Mouse (Mus musculus) heart, embryonic 14.5 days (tissue): ENCODE results near the gene Gm13696. TPM values are rescaled to one million over a fixed set of nuclear protein-coding genes. Genes with fewer than 3 reads are reported as not detected.
"Not testable (repeated sequence)": the region's sequence is repeated elsewhere in the genome, so short reads cannot be mapped to it uniquely, and the experiment has no call there.

Source experiments
- ATAC-seq: fragments of 200-750 bp; cut with Nextera tagmentation; 2 replicates; pipeline ENCODE4 v1.8.0; 2017; ENCODE audit warnings: low read depth, moderate TSS enrichment; ENCODE audit not compliant: insufficient number of reproducible peaks, insufficient read depth, low FRiP score
- H3K27ac ChIP-seq, 2 experiments: fragments of 200-500 bp in 1 of 2; fragments of 300-500 bp in 1 of 2; sonication (generic) in 1 of 2; replicated peaks in 1 of 2; 2 replicates each; pipeline ENCODE4 v1.5.1; 2012 to 2014; ENCODE audit warnings: low read depth in 2 of 2, low read length in 2 of 2, control low read depth in 1 of 2, mild to moderate bottlenecking in 1 of 2, mixed read lengths in 1 of 2; ENCODE audit not compliant: control insufficient read depth in 1 of 2, insufficient read depth in 1 of 2
- H3K27me3 ChIP-seq: fragments of 300-500 bp; sonication (generic); 2 replicates; pipeline ENCODE4 v1.6.1; 2014; ENCODE audit warnings: mild to moderate bottlenecking, low read length, control low read depth; ENCODE audit not compliant: control insufficient read depth, insufficient read depth
- H3K36me3 ChIP-seq: fragments of 300-500 bp; sonication (generic); 2 replicates; pipeline ENCODE4 v1.6.1; 2014; ENCODE audit warnings: mild to moderate bottlenecking, control low read depth, low read length, mixed read lengths; ENCODE audit not compliant: control insufficient read depth, insufficient read depth
- H3K4me1 ChIP-seq, 2 experiments: fragments of 200-500 bp in 1 of 2; fragments of 300-500 bp in 1 of 2; sonication (generic) in 1 of 2; 2 replicates each; pipeline ENCODE4 v1.6.1; 2012 to 2014; ENCODE audit warnings: low read length in 2 of 2, control low read depth in 1 of 2, mixed read lengths in 1 of 2; ENCODE audit not compliant: control insufficient read depth in 2 of 2, insufficient read depth in 2 of 2
- H3K4me2 ChIP-seq: fragments of 300-500 bp; sonication (generic); 2 replicates; pipeline ENCODE4 v1.6.1; 2014; ENCODE audit warnings: mild to moderate bottlenecking, low read length
- H3K4me3 ChIP-seq, 2 experiments: fragments of 200-500 bp in 1 of 2; fragments of 300-500 bp in 1 of 2; sonication (generic) in 1 of 2; 2 replicates each; pipeline ENCODE4 v1.5.1; 2012 to 2014; ENCODE audit warnings: low read length in 2 of 2, mild to moderate bottlenecking in 2 of 2, control low read depth in 1 of 2, low read depth in 1 of 2, moderate library complexity in 1 of 2; ENCODE audit not compliant: control insufficient read depth in 1 of 2, insufficient read depth in 1 of 2
- H3K9ac ChIP-seq: fragments of 300-500 bp; sonication (generic); 2 replicates; pipeline ENCODE4 v1.6.1; 2014; ENCODE audit warnings: mild to moderate bottlenecking, low read length
- H3K9me3 ChIP-seq: fragments of 300-500 bp; sonication (generic); 2 replicates; pipeline ENCODE4 v1.6.1; 2016; ENCODE audit warnings: low read length, control low read depth; ENCODE audit not compliant: control insufficient read depth
- WGBS: fragments of 180-500 bp; shearing (Covaris S2); extraction: QIAGEN DNeasy Blood & Tissue Kit; methylation state at CpG from one replicate; pipeline ENCODE4 v1.1.7; 2014; 5-methylcytosine and 5-hydroxymethylcytosine counted together
- polyA plus RNA-seq: library from polyadenylated mRNA; unstranded; fragments of >200 nt; fragmentation: Nextera tagmentation; extraction: Ambion mirVana; gene quantifications from 2 replicates; pipeline ENCODE4 v1.2.1, GENCODE M21; 2014

The Gm13696 gene
- polyA plus RNA-seq, 1 experiment from 2014 or later: not detected

DNA sequence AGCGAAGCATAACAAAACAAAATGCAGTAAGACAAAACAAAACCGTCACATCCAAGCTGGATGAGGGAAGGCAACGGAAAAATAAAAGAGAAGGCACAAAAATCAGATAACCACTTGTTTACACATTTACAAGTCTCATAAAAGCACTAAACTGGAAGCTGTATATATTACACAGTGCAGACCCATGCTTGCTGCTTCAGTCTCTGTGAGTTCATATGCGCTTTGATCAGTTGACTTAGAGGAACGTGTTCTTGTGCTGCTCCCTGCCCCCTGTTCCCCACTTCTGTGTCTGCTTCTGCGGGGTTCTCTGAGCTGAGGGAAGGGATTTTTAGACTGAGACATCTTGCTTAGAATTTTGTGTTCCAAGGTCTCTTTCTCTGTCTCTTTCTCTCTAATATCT lies 41.6 kb downstream of the Gm13696 start:
- Histone ChIP-seq H3K27ac (no peak overlapping the region), H3K4me3 (no peak overlapping the region), H3K9me3 (no peaks in the 10 kb centered on the region), H3K9ac (no peak overlapping the region), H3K36me3 (no peaks in the 10 kb centered on the region), H3K4me2 (no peak overlapping the region), H3K4me1 (peaks cover 4 to 9% of the 10 kb centered on the region in 2 experiments; a peak in 3 of 4 replicates), H3K27me3 (no peaks in the 10 kb centered on the region)
- WGBS: 71% methylated on average over 6 of the region's 6 CpGs
- no peak for ATAC-seq

DNA sequence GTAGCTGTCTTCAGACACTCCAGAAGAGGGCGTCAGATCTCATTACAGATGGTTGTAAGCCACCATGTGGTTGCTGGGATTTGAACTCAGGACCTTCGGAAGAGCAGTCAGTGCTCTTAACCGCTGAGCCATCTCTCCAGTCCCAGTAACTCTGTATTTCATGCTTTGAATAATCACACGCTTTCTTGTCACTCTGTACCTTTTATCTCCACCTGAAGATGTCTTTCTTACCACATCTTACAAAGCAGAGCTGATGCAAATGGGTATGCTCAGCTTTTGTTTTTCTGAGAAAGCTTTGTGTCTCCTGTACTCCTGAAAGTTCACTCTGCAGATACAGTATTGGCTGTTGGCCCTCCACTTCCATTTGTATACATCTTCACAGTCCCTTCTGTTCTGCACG lies 43.4 kb downstream of the Gm13696 start:
- not testable (repeated sequence) for H3K36me3 ChIP-seq, H3K4me3 ChIP-seq, H3K9me3 ChIP-seq, H3K4me2 ChIP-seq, ATAC-seq, H3K27me3 ChIP-seq, H3K9ac ChIP-seq, H3K27ac ChIP-seq
- 74% methylated on average over 5 of the region's 5 CpGs for WGBS
- H3K4me1 ChIP-seq: peaks cover 4 to 13% of the 10 kb centered on the region in 2 experiments; a peak in 3 of 4 replicates

DNA sequence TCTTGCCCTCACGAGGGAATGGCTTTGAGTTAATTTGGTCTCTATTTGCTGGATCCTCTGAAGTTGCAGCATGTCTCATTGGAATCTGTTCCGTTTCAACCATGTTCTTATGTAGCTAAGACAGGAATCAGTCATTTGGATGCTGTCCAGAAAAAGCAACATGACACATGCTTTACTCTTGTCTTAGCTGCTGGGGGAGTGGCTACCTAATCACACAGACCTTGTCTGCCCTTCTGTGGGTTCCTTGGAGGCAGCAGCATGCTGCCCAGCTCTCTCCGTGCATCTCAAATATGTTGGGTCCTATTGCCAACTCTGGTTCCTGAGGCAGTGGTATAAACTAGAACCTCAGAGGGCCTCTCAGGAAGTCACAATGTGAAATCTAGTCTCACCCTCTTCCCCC lies 45.4 kb downstream of the Gm13696 start:
- WGBS: 8% methylated on average over 3 of the region's 3 CpGs
- no peak; the same call in 1 of the 2 replicates for ATAC-seq
- Histone ChIP-seq H3K4me1 (peaks cover 4 to 13% of the 10 kb centered on the region in 2 experiments; a peak in 3 of 4 replicates), H3K9me3 (no peaks in the 10 kb centered on the region), H3K9ac (no peak overlapping the region), H3K27ac (peak overlapping the region in 1 of 2 experiments; percentile 33; a peak in 1 of 4 replicates), H3K36me3 (no peaks in the 10 kb centered on the region), H3K27me3 (no peaks in the 10 kb centered on the region), H3K4me2 (peak overlapping the region; percentile 34), H3K4me3 (no peak overlapping the region)

DNA sequence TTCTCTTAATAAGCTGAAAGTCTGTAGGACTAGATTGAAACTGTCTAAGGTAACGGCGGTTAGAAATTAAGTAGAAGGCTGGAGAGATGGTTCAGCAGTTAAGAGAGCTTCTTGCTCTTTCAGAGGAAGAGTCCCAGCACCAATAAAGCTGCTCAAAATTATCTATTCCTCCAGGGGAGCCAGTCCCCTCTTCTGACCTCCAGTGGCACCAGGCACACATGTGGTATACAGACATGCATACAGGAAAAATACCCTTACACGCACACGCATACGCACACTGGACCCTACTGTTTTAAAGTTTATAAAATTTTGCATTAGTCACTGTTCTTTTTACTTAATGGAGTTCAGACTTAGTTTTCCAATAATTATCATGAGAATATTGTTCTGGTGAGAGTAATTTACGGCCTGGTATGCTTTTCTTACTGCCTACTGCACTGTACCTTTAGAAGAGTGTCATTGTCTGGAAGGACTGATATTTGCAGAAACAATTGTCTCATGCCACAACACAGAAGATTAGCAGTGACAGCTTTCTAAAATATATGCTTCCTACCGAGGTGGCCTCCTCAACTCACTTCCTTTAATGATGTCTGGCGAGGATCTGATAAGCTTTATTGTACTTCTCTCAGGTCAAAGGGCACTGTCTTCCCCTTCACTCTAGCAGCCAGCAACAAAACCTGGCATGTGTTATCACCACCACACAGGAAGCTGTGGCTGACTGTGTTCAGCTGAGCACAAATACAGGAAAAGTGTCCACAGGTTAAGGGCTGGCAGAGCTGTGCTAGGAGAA lies 46.8 kb downstream of the Gm13696 start:
- ATAC-seq: no peak
- Histone ChIP-seq H3K9me3 (no peaks in the 10 kb centered on the region), H3K9ac (no peak overlapping the region), H3K36me3 (no peaks in the 10 kb centered on the region), H3K4me1 (peaks cover 4 to 13% of the 10 kb centered on the region in 2 experiments; a peak in 3 of 4 replicates), H3K27me3 (no peaks in the 10 kb centered on the region), H3K4me2 (no peak overlapping the region), H3K4me3 (no peak overlapping the region), H3K27ac (no peak overlapping the region)
- WGBS: 65% methylated on average over 8 of the region's 8 CpGs

DNA sequence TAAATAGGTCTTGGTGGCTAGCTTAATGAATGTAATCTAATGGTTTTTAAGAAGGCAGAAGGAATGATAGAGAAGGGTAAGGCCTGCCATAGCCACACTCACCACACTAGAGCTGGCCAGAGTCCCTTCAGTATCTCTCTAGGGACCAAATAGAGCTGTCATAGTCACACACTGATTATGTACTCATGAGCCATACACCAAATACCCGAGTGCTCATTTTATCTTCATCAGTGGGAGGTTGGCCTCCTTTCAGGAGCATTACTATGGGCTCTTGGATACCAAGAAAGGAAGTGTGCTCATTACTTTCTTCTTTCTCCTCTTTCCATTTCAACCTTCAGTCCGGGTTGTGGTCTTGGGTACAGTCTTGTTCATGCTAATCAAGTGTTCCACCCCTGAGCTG lies 49.0 kb downstream of the Gm13696 start:
- no peak for ATAC-seq
- 60% methylated on average over 2 of the region's 2 CpGs for WGBS

DNA sequence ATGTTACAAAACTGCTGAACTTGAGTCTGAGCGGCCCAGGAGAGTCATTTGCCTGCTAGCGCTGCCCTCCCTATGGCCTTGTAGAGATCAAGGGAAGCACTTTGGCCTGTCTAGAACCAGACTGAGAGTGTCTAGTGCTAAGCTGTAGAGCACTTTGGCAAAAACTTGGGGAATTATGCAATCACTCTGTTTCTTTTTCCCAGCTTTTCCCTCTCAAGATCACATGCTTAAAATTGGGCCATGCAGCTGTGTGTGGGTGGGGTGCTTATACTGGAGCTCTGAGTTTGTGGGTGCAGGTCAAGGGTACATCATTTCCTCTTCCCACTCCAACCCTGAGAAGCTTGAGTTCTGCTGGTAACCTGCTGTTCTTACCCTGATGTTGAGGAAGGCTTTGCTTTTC lies 50.0 kb downstream of the Gm13696 start:
- no peak for ATAC-seq
- no peak overlapping the region for H3K4me2 ChIP-seq
- peaks cover 4 to 12% of the 10 kb centered on the region in 2 experiments; a peak in 3 of 4 replicates for H3K4me1 ChIP-seq
- H3K36me3 ChIP-seq: no peaks in the 10 kb centered on the region
- H3K27me3 ChIP-seq: no peaks in the 10 kb centered on the region
- no peak overlapping the region for H3K27ac ChIP-seq
- H3K9me3 ChIP-seq: no peaks in the 10 kb centered on the region
- no peak overlapping the region for H3K9ac ChIP-seq
- no peak overlapping the region for H3K4me3 ChIP-seq
- 92% methylated on average over 2 of the region's 2 CpGs for WGBS

More for the DNA sequence above, 49.0 kb downstream of the Gm13696 start:
- Histone ChIP-seq H3K36me3 (no peaks in the 10 kb centered on the region), H3K4me3 (no peak overlapping the region), H3K9me3 (no peaks in the 10 kb centered on the region), H3K4me2 (no peak overlapping the region), H3K4me1 (peaks cover 4 to 13% of the 10 kb centered on the region in 2 experiments; a peak in 3 of 4 replicates), H3K27ac (no peak overlapping the region), H3K27me3 (no peaks in the 10 kb centered on the region), H3K9ac (no peak overlapping the region)

DNA sequence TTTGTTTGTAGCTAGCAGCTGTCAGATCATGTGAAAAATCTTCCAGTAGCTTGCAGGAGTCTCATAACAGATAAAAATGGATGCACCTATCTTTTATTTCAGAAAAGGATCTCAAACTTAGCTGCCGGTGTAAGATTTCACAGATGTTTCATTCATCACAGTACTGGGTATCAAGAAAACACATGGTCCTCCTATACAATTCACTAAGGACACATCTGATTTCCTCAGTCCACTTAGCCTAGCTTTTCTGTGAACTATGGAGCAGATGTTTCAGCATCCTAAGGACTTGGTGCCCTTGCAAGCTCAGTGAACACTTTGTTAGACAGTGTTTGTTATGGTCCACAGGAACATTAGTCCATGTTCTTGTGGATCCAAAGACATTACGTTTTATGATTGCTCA lies 50.4 kb downstream of the Gm13696 start:
- Histone ChIP-seq H3K9me3 (no peaks in the 10 kb centered on the region), H3K9ac (no peak overlapping the region), H3K27ac (no peak overlapping the region), H3K4me2 (no peak overlapping the region), H3K4me1 (peaks cover 4 to 8% of the 10 kb centered on the region in 2 experiments; a peak in 3 of 4 replicates), H3K4me3 (no peak overlapping the region), H3K36me3 (no peaks in the 10 kb centered on the region), H3K27me3 (no peaks in the 10 kb centered on the region)
- 89% methylated on average over 2 of the region's 2 CpGs for WGBS
- no peak for ATAC-seq
